Mouse (Mus musculus): ENCODE data around the gene Arpp21.

DNA sequence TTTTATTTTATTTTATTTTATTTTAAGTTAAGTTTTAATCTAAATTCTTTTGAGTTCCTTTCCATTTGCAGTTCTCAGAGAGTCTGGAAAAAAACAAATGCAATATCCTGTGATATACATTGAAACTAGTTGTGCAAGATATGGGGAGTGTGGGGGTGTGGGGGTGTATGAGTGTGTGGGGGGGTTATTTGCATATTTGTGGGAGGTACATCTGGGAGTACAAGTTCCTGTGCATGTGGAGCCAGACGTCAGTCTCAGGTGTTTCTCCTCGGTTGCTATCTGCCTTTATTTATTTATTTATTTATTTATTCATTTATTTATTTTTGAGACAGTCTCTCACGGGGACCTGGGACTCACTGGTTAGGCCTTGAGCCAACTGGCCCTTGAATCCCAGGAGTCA is 53.0 kb downstream of the Arpp21 start:
- TF ChIP-seq ZC3H11A (IDR thresholded peaks at IDR 0.05; ENCODE audit: borderline replicate concordance, low read depth, low read length) (no peak), MAFK (IDR thresholded peaks at IDR 0.05; ENCODE audit: insufficient read depth, low read depth, low read length) (no peak), ZNF384 (IDR thresholded peaks at IDR 0.05; ENCODE audit: low read depth, low read length) (no peak), CHD2 (IDR thresholded peaks at IDR 0.05; ENCODE audit: low read depth, low read length) (no peak)
